Mouse (Mus musculus): ENCODE results near the gene Nkx2-2. TPM values are rescaled to one million over a fixed set of nuclear protein-coding genes. Genes with fewer than 3 reads are reported as not detected.
"Not testable (repeated sequence)": the region's sequence is repeated elsewhere in the genome, so short reads cannot be mapped to it uniquely, and the experiment has no call there.

Gene Nkx2-2
- polyA plus RNA-seq, 1 experiment from 2014 or later = 4.2 TPM

DNA sequence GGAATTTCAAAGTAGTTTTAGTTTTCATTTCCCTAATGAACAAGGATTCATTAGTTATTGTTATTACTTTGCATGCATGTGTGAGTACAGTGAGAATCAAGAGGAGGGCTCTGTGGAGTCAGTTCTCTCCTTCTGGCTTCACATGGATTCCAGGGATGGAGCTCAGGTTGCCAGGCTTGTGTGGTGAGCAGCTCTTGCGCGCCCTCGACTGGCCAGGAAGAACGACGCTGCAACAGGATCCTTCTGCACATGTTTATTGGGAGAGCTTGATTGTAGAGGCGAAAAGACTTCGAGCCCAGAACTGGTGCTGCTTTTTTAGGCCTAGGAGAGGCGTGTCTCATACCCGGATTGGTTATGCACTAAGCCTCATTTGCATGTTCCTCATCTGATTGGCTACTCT is 23.5 kb downstream of the Nkx2-2 start:
- not testable (repeated sequence) for ATAC-seq; H3K4me1 ChIP-seq (ENCODE audit: control insufficient read depth, insufficient read depth, low read depth, low read length); H3K9me3 ChIP-seq (ENCODE audit: control insufficient read depth, low read length); H3K27ac ChIP-seq (ENCODE audit: low read depth, low read length); H3K4me3 ChIP-seq (ENCODE audit: low read length); H3K4me2 ChIP-seq (ENCODE audit: low read length); H3K9ac ChIP-seq (ENCODE audit: low read depth, low read length); H3K36me3 ChIP-seq (ENCODE audit: control insufficient read depth, insufficient read depth, low read length)
- 86% methylated on average over 9 of the region's 9 CpGs for WGBS
- peaks cover 14% of the 10 kb centered on the region for H3K27me3 ChIP-seq (replicated peaks; ENCODE audit: control insufficient read depth, insufficient read depth, low read length)

DNA sequence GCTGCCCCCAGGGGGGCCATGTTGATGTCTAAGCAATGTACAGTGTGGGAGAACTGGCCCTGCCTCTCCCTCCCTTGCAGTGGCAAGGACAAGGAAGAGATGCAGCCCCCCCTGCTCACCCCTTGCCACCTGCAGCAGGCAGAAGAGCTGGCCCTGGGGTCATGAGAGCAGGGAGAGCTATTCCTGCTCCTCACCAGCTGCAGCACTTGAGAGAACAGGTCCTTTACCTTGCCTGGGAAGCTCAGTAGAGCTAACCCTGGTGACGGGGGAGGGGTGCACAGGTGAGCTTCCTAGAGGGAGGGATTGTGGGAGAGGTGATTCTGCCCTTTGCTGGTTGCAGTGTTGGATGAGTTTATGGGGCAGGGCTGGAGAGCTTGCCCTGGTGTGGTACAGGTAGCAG is 28.2 kb downstream of the Nkx2-2 start:
- WGBS = 88% methylated on average over 1 of the region's 1 CpGs
- no peak overlapping the region for H3K4me2 ChIP-seq (ENCODE audit: low read length)
- no peaks in the 10 kb centered on the region for H3K27me3 ChIP-seq (replicated peaks; ENCODE audit: control insufficient read depth, insufficient read depth, low read length)
- no peak overlapping the region for H3K9ac ChIP-seq (ENCODE audit: low read depth, low read length)
- no peak for ATAC-seq
- H3K9me3 ChIP-seq (ENCODE audit: control insufficient read depth, low read length) = no peaks in the 10 kb centered on the region
- no peak overlapping the region for H3K27ac ChIP-seq (ENCODE audit: low read depth, low read length)
- H3K36me3 ChIP-seq (ENCODE audit: control insufficient read depth, insufficient read depth, low read length) = no peaks in the 10 kb centered on the region
- H3K4me3 ChIP-seq (ENCODE audit: low read length) = no peak overlapping the region
- H3K4me1 ChIP-seq (ENCODE audit: control insufficient read depth, insufficient read depth, low read depth, low read length) = no peaks in the 10 kb centered on the region

GRCm38 (mm10) chr2:147165376-147165775 is 28.7 kb downstream of the Nkx2-2 start:
- H3K9ac ChIP-seq (ENCODE audit: low read depth, low read length) = no peak overlapping the region
- H3K4me3 ChIP-seq (ENCODE audit: low read length) = no peak overlapping the region
- no peak for ATAC-seq
- H3K9me3 ChIP-seq (ENCODE audit: control insufficient read depth, low read length) = no peaks in the 10 kb centered on the region
- H3K36me3 ChIP-seq (ENCODE audit: control insufficient read depth, insufficient read depth, low read length) = no peaks in the 10 kb centered on the region
- no peak overlapping the region for H3K4me2 ChIP-seq (ENCODE audit: low read length)
- WGBS = 89% methylated on average over 3 of the region's 3 CpGs
- H3K27ac ChIP-seq (ENCODE audit: low read depth, low read length) = no peak overlapping the region
- H3K4me1 ChIP-seq (ENCODE audit: control insufficient read depth, insufficient read depth, low read depth, low read length) = no peaks in the 10 kb centered on the region
- H3K27me3 ChIP-seq (replicated peaks; ENCODE audit: control insufficient read depth, insufficient read depth, low read length) = no peaks in the 10 kb centered on the region

DNA sequence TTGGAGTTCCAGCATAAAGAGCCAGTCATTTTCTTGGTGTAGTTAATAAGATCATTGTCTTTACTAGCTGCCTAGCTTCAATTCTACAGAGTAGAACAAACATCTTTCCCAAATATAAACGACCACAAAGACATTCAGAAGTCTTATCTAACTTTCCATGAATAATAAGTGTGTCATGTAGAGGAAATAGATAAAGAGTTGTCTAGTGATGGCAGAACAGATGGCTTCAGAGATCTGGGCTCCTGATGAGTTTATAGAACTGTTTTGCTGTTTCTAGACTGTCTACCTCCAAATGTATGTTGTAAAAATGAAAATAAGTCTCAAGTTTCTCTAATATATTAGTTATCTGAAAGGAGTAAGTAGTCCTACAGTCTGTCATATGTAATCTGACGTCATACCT is 41.5 kb downstream of the Nkx2-2 start:
- no peak for ATAC-seq
- Histone ChIP-seq H3K27me3 (replicated peaks; ENCODE audit: control insufficient read depth, insufficient read depth, low read length) (no peaks in the 10 kb centered on the region), H3K9ac (ENCODE audit: low read depth, low read length) (no peak overlapping the region), H3K4me1 (ENCODE audit: control insufficient read depth, insufficient read depth, low read depth, low read length) (no peaks in the 10 kb centered on the region), H3K4me2 (ENCODE audit: low read length) (no peak overlapping the region), H3K9me3 (ENCODE audit: control insufficient read depth, low read length) (no peaks in the 10 kb centered on the region), H3K4me3 (ENCODE audit: low read length) (no peak overlapping the region), H3K36me3 (ENCODE audit: control insufficient read depth, insufficient read depth, low read length) (no peaks in the 10 kb centered on the region), H3K27ac (ENCODE audit: low read depth, low read length) (no peak overlapping the region)
- 70% methylated on average over 2 of the region's 2 CpGs for WGBS

Other genes with a start within 250 kb of the Nkx2-2 start
- 58.5 and 67.4 TPM in 2 replicates for gene Xrn2, start 181.2 kb downstream of the Nkx2-2 start, polyA plus RNA-seq (2015; fragmentation: Nextera tagmentation; extraction: Ambion mirVana)
- gene Nkx2-4, start 108.8 kb downstream of the Nkx2-2 start, polyA plus RNA-seq (2015; fragmentation: Nextera tagmentation; extraction: Ambion mirVana) = not detected in 2 replicates
- 0.07 TPM in 1 of 2 replicates, not detected in the other for gene Pax1, start 167.7 kb upstream of the Nkx2-2 start, polyA plus RNA-seq (2015; fragmentation: Nextera tagmentation; extraction: Ambion mirVana)